Mouse (Mus musculus): ENCODE results near the gene Usp19.

- no peak for TF ChIP-seq CTCF (IDR thresholded peaks at IDR 0.05; ENCODE audit: low read depth, low read length)
- TF ChIP-seq POLR2A (IDR thresholded peaks at IDR 0.05; ENCODE audit: extremely low read depth, insufficient read depth, low read length): no peak
Observed at GRCm38 (mm10) chr9:108479721-108480351, 10.6 kb upstream of the Usp19 start, which contains the start of gene Lamb2.

Measured in liver, adult 2 months (tissue).